Mouse (Mus musculus) ES-E14 (cell line): ENCODE data around the gene Tnr. TPM values are rescaled to one million over a fixed set of nuclear protein-coding genes. Genes with fewer than 3 reads are reported as not detected.

Source experiments
- DNase-seq: peaks from one replicate; pipeline ENCODE4 v3.0.0-alpha.2; 2013; ENCODE audit warnings: low read depth, low spot score
- H3K27ac ChIP-seq: 2 replicates; pipeline ENCODE4 v1.5.1; 2012; ENCODE audit warnings: low read depth, mild to moderate bottlenecking, low read length, moderate library complexity, mixed read lengths; ENCODE audit not compliant: poor library complexity, insufficient read depth, severe bottlenecking
- H3K36me3 ChIP-seq: 2 replicates; pipeline ENCODE4 v1.6.1; 2012; ENCODE audit warnings: mild to moderate bottlenecking, low read length, moderate library complexity, mixed read lengths; ENCODE audit not compliant: control insufficient read depth, poor library complexity, insufficient read depth, severe bottlenecking
- H3K4me1 ChIP-seq, 2 experiments: fragments of 150-350 bp in 1 of 2; sonication (generic) in 1 of 2; 2 replicates each; pipeline ENCODE4 v1.6.1; 2012; ENCODE audit warnings: low read length in 2 of 2, mild to moderate bottlenecking in 1 of 2, mixed read lengths in 1 of 2; ENCODE audit not compliant: control insufficient read depth in 2 of 2, insufficient read depth in 2 of 2, poor library complexity in 1 of 2
- H3K4me3 ChIP-seq, 2 experiments: fragments of 150-350 bp in 1 of 2; sonication (generic) in 1 of 2; 2 replicates each; pipeline ENCODE4 v1.5.1; 2012; ENCODE audit warnings: low read length in 2 of 2, low read depth in 1 of 2, mild to moderate bottlenecking in 1 of 2, mixed read lengths in 1 of 2; ENCODE audit not compliant: insufficient read depth in 1 of 2, poor library complexity in 1 of 2, severe bottlenecking in 1 of 2
- H3K9ac ChIP-seq: 2 replicates; pipeline ENCODE4 v1.6.1; 2012; ENCODE audit warnings: low read depth, mild to moderate bottlenecking, low read length, mixed read lengths; ENCODE audit not compliant: poor library complexity, insufficient read depth, severe bottlenecking
- H3K9me3 ChIP-seq: fragments of 150-350 bp; sonication (generic); 2 replicates; pipeline ENCODE4 v1.6.1; 2012; ENCODE audit warnings: low read depth, mild to moderate bottlenecking, low read length; ENCODE audit not compliant: control insufficient read depth, insufficient read depth
- CHD2 ChIP-seq: IDR thresholded peaks from 2 replicates; pipeline ENCODE4 v1.6.1; 2014; ENCODE audit warnings: mild to moderate bottlenecking, low read depth, low read length, inconsistent platforms
- HCFC1 ChIP-seq: IDR thresholded peaks from 2 replicates; pipeline ENCODE4 v1.6.1; 2012; ENCODE audit warnings: low read length, inconsistent platforms, borderline replicate concordance; ENCODE audit not compliant: insufficient read depth
- MAFK ChIP-seq: IDR thresholded peaks from 2 replicates; pipeline ENCODE4 v1.6.1; 2014; ENCODE audit warnings: mild to moderate bottlenecking, low read depth, low read length, inconsistent platforms; ENCODE audit not compliant: insufficient read depth
- ZC3H11A ChIP-seq: IDR thresholded peaks from 2 replicates; pipeline ENCODE4 v1.6.1; 2012; ENCODE audit warnings: low read depth, mild to moderate bottlenecking, inconsistent platforms, low read length, borderline replicate concordance
- ZNF384 ChIP-seq: IDR thresholded peaks from 2 replicates; pipeline ENCODE4 v1.6.1; 2012; ENCODE audit warnings: low read depth, low read length, inconsistent platforms
- in situ Hi-C, 2 experiments: fragments of 600-800 bp; cut with MboI; formaldehyde crosslinking; loops; one replicate each; pipeline ENCODE4 v1.15.1; 2025; ENCODE audit warnings: low sequenced_read_pairs in 2 of 2, inconsistent platforms in 1 of 2; ENCODE audit not compliant: unreplicated experiment in 2 of 2
- total RNA-seq: library from RNA; depleted of rRNA; stranded (reverse); fragments of 300-350 nt; gene quantifications from 2 replicates; pipeline ENCODE4 v1.2.3, GENCODE M21; 2012

Tnr gene
- total RNA-seq, 1 experiment, result not detected

- TF ChIP-seq CHD2 (no peak), ZC3H11A (no peak)
- Histone ChIP-seq H3K9ac (no peak overlapping the region), H3K4me1 (no peaks in the 10 kb centered on the region), H3K27ac (no peak overlapping the region), H3K4me3 (no peak overlapping the region), H3K36me3 (no peaks in the 10 kb centered on the region), H3K9me3 (no peaks in the 10 kb centered on the region)
- no peak for DNase-seq
- in situ Hi-C loops, result no loop called here
These were observed 141.4 kb downstream of the Tnr start for GRCm38 (mm10) chr1:159664945-159665344.

GRCm38 (mm10) chr1:159670629-159671150, 147.1 kb downstream of the Tnr start:
- no peak for DNase-seq
- Histone ChIP-seq H3K9ac (no peak overlapping the region), H3K27ac (no peak overlapping the region), H3K36me3 (no peaks in the 10 kb centered on the region), H3K4me1 (no peaks in the 10 kb centered on the region), H3K4me3 (no peak overlapping the region), H3K9me3 (no peaks in the 10 kb centered on the region)
- in situ Hi-C loops, result no loop called here
- no peak for TF ChIP-seq MAFK

GRCm38 (mm10) chr1:159671181-159671580, 147.6 kb downstream of the Tnr start:
- no peak overlapping the region for H3K4me3 ChIP-seq
- TF ChIP-seq CHD2, result no peak
- TF ChIP-seq HCFC1, result no peak
- TF ChIP-seq ZNF384, result no peak
- TF ChIP-seq MAFK, result no peak
- TF ChIP-seq ZC3H11A, result no peak
- no peaks in the 10 kb centered on the region for H3K36me3 ChIP-seq
- H3K4me1 ChIP-seq, result no peaks in the 10 kb centered on the region
- DNase-seq, result no peak
- no peak overlapping the region for H3K9ac ChIP-seq
- H3K9me3 ChIP-seq, result no peaks in the 10 kb centered on the region
- in situ Hi-C loops, result no loop called here
- no peak overlapping the region for H3K27ac ChIP-seq

- H3K27ac ChIP-seq, result no peak overlapping the region
- no peak overlapping the region for H3K9ac ChIP-seq
- no peak overlapping the region for H3K4me3 ChIP-seq
- no peaks in the 10 kb centered on the region for H3K36me3 ChIP-seq
- H3K4me1 ChIP-seq, result no peaks in the 10 kb centered on the region
- TF ChIP-seq HCFC1 (no peak), ZC3H11A (no peak), MAFK (no peak), ZNF384 (no peak), CHD2 (no peak)
- no peak for DNase-seq
- in situ Hi-C loops, result no loop called here
- H3K9me3 ChIP-seq, result no peaks in the 10 kb centered on the region
These were observed 150.7 kb downstream of the Tnr start for GRCm38 (mm10) chr1:159674240-159674639.

- Histone ChIP-seq H3K9ac (no peak overlapping the region), H3K9me3 (no peaks in the 10 kb centered on the region), H3K4me1 (no peaks in the 10 kb centered on the region), H3K36me3 (no peaks in the 10 kb centered on the region), H3K27ac (no peak overlapping the region), H3K4me3 (no peak overlapping the region)
- no peak for TF ChIP-seq HCFC1
- TF ChIP-seq CHD2, result no peak
- TF ChIP-seq MAFK, result no peak
- no peak for TF ChIP-seq ZNF384
- TF ChIP-seq ZC3H11A, result no peak
- no peak for DNase-seq
- in situ Hi-C loops, result no loop called here
These were observed 151.9 kb downstream of the Tnr start for GRCm38 (mm10) chr1:159675472-159675871.
